Mouse (Mus musculus): Measurements from ENCODE around the gene Tspan11.
A peak's percentile ranks its signal among the peaks of the same experiment; 100 is the strongest.

Gene Tspan11

GRCm38 (mm10) chr6:127879472-127879871 lies 7.9 kb upstream of the Tspan11 start:
- peak in 1 of 2 experiments; percentile 43 for DNase-seq

DNA sequence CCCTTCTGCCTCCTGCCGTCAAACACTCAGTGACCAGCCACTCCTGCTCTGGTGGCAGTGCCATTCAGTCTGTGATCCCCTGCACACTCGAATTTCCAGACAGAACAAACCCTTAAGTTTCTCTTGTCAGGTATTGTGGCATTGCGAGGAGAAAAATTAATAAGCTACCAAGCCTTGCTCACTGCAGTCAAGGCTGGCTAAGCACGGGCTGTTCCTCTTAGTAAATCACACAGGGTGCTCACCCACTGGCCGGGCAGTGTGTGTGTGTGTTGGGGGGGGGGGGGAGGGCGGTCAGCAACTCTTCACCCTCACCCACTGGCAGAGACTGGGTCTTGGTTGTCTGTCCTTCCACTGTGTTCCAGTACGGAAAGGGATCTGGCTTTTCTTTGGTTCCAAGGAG lies 473 bp upstream of the Tspan11 start:
- DNase-seq = no peak

GRCm38 (mm10) chr6:127888581-127888980 lies 1.2 kb downstream of the Tspan11 start:
- DNase-seq = no peak

- no peak for DNase-seq
Measured at GRCm38 (mm10) chr6:127893611-127894010, 6.2 kb downstream of the Tspan11 start.

DNA sequence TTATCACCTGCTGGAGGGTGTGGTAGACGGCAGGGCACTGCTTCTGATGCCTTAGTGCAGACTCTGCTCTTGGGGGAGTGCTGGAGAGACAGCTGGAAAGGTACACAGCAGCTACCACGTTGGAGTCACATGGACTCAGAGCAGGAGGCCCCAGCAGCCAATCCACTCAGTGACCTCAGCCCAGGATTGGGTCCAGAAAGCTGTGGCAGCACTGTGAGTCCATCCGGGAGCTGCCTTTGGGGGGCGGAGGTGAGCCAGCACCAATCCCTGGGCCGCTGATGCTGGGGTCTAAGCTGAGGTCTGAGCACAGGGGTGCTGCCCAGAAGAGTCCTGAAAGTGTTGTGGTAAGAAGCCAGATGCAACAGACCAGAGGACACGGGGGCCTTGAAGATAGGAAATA lies 7.6 kb downstream of the Tspan11 start:
- no peak for DNase-seq

DNA sequence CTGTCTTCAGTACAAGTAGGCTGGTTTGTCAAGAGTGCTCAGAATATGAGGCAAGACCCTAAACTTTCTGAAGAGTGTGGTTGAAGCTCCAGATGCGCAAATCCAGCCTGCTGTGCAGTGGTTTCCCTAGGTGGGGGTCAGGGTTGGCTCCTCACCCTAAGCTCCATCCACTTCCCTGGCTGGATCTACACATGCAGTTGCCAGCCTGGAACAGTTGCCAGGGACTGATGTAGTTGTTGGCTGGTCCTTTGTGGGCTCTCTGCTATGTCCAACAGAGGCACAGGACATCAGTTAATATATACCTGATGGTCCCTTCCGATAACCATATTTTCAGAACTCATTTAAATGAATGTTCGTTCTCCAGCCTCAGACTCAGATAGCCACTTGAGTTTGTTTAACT lies 9.0 kb downstream of the Tspan11 start:
- peak in 1 of 2 experiments; percentile 37 for DNase-seq

DNA sequence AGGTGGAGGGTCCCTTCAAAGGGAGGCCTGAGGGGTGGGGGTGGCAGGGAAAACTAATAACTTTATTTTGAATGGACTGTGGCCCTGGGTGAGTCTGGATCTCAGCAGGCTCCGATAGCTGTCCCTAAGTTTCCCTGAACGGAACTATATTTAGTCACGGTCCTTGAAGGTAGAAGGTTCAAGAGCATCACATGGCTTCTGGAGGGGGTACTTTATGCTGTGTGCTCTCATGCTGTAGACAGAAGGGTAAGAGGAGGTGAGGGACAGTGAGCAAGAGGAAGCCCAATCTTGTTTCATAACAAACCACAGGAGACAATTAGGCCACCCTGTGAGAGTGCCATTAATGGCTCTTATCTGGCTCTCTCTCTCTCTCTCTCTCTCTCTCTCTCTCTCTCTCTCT lies 10.0 kb downstream of the Tspan11 start:
- DNase-seq = no peak

- no peak for DNase-seq
Measured at GRCm38 (mm10) chr6:127900062-127900461, 12.7 kb downstream of the Tspan11 start.

DNA sequence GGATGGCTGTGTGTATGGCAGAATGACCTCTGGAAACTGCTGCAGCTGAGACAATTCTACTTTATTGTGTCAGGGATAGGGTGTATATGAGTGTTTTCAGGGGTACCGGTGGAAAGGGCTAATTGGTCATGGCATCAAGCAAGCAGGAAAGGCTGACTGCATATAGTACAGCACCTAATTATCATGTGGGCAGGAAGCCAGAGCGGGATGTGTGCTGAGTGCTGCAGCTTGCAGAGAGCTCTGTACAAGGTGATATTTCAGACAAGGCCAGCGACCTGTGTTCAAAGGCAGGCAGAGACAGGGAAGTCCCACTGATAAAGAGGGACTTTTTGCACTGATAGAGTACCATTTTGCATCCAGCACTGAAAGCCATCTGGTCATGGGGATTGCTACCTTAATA lies 13.9 kb downstream of the Tspan11 start:
- peak; percentile 18 to 30 for DNase-seq

- peak; percentile 35 to 55 for DNase-seq
Measured at GRCm38 (mm10) chr6:127901669-127902068, 14.3 kb downstream of the Tspan11 start.

- no peak for DNase-seq
Measured at GRCm38 (mm10) chr6:127902559-127902958, 15.2 kb downstream of the Tspan11 start.

DNA sequence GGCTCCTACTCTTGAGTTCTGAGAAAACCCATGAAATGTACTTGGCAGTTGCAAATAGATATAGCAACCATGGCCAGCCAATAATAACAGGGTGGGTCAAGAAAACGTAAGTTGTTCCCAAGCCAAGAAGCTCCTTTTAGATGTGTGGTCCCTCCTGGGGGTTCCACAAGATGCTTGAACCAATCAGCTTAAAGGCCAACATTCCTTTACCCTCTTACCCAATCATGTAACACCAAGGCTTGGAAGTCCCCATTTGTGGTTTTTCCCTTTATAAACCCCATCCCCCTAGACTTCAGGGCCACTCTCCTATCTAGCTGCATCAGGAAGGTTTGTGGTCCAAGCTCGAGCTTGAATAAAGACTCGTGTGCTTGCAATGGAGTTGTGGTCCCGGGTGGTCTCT lies 23.2 kb downstream of the Tspan11 start:
- DNase-seq = no peak

DNA sequence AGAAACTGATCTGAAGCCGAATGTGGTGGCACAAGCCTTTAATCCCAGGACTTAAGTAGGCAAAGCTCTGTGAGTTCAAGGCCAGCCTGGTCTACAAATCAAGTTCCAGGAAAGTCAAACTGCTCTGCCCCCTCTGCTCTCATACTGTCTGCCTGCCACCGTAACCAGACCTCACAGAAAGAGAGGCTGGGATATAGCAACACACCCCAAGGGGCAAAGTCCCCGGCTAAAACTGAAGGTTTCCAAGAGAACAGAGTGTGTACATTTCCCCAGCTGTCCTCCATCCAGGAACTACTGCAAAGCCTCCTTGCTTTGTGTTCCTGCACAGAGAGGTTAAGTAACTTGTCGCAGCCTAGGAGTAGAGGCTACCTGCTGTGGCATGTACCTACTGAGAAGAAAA lies 24.3 kb downstream of the Tspan11 start:
- DNase-seq = no peak

DNA sequence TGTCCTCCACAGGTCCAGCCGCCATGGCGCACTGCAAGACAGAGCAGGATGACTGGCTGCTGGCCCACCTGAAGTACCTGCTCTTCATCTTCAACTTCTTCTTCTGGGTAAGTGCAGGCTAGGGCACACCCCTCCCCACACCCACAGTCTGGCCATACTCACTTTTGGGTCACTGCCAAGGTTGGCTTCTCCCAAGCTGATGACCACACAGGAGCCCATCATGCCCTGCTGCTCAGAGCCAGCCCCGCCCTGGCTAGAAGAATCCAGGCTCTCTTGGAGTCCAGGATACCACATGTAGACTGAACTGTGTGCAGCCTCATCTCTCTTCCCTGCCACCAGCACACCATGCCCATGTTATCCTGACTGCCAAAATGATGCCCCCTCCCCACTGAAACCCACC lies 25.5 kb downstream of the Tspan11 start:
- DNase-seq = no peak

- DNase-seq = no peak
Measured at GRCm38 (mm10) chr6:127916993-127917392, 29.6 kb downstream of the Tspan11 start.

DNA sequence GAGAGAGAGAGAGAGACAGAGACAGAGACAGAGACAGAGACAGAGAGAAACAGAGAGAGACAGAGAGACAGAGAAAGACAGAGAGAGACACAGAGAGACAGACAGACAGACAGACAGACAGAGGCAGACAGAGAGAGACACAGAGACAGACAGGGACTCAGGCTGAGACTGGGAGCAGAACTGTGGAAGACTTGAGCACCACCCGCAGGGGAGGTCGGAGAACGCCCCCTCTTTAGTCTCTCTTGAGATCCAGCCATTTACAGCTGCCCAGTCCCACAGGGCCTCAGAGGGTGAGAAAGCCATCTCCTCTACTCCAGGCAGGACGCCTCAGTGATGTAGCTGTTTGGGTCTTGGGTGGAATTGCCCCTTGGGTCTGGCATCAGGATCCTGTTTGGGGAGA lies 30.3 kb downstream of the Tspan11 start:
- DNase-seq = no peak

- no peak for DNase-seq
Measured at GRCm38 (mm10) chr6:127919491-127919890, 32.1 kb downstream of the Tspan11 start.

- peak; percentile 87 to 92 for DNase-seq
Measured at GRCm38 (mm10) chr6:127920652-127921051, 33.3 kb downstream of the Tspan11 start.

DNA sequence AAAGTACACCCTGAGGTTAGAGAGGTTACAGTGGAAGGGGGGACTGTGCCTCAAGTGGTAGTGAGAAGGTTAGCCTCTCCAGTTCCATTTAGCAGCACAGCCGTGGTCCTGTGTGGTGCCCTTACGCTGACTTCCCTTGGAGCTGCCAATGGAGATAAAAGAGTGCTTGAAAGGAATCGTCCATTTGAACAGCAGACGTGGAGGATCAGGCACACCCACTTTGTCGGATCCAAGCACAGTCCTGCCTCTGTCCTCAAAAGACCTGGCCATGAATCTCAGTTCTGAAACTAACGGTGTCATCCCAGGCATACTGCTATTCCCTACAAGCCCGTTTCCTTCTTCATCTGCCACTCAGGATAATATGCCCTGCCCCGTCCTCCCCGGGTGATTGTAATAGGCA lies 34.6 kb downstream of the Tspan11 start:
- no peak for DNase-seq

- peak; percentile 55 to 68 for DNase-seq
Measured at GRCm38 (mm10) chr6:127923296-127923695, 35.9 kb downstream of the Tspan11 start.

GRCm38 (mm10) chr6:127924750-127925149 lies 37.4 kb downstream of the Tspan11 start:
- peak in 1 of 2 experiments; percentile 13 for DNase-seq

DNA sequence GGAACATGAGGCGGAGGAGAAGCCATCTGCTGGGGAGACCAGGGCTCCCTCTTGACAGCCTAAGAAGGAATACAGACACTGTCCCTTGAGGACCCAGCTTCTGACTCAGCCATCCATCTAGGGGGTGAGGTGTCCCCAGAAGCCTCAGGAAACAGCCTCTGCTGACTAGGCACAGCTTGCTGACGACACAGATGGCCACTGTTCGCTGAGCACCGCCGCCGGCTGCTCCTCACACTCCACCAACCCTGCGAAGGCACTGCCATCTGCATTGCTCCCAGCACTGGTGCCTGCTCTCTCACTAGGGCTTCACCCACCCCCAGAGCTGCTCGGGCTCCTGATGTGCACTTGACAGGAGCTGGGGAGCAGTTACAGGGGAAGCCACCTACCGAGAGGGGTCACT lies 38.5 kb downstream of the Tspan11 start:
- peak; percentile 37 to 43 for DNase-seq

GRCm38 (mm10) chr6:127928682-127929081 lies 41.3 kb downstream of the Tspan11 start:
- no peak for DNase-seq

DNA sequence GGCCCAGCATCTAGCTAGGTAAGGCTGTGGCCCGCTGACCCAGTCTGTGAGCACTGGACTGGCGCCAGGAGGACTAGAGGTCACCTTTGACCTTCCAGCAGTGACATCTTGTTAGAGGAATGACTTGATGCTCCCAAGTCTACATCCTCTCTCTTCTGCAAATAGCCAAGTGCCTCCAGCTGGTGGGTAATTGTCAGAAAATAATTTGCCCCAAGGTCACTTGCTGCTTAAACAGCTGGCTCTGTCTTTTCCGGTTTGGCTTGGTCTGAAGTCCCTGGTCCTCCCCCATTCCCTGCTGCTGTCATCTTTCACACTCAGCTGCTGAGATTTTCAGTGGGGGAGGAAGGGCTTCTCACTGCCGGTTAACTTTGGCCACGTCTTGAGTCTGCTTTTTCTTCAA lies 45.3 kb downstream of the Tspan11 start:
- peak in 1 of 2 experiments; percentile 34 for DNase-seq

DNA sequence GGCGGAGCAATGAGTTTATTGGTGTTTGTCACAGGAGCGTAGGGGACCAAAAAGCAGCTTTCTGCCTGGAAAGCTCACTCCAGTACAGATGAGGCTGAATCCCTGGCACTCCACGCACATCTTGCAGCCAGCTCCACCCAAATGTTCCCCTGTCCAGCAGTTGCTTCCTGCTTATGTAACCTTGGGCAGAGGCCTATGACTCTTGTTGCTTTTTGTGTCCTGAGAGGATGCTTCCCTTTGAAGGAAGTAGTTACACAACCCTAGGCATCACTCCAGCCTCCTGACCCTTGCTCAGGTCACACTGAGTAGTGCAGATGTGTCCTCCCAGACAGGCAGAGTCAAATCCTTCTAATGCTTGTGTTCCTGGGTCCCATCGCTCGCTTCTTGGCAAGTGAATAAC lies 46.5 kb downstream of the Tspan11 start:
- DNase-seq = no peak

- DNase-seq = no peak
Measured at GRCm38 (mm10) chr6:127935105-127935504, 47.7 kb downstream of the Tspan11 start.

Measured in cerebellum, postnatal 14 days (tissue).